In the genomic region with DNA sequence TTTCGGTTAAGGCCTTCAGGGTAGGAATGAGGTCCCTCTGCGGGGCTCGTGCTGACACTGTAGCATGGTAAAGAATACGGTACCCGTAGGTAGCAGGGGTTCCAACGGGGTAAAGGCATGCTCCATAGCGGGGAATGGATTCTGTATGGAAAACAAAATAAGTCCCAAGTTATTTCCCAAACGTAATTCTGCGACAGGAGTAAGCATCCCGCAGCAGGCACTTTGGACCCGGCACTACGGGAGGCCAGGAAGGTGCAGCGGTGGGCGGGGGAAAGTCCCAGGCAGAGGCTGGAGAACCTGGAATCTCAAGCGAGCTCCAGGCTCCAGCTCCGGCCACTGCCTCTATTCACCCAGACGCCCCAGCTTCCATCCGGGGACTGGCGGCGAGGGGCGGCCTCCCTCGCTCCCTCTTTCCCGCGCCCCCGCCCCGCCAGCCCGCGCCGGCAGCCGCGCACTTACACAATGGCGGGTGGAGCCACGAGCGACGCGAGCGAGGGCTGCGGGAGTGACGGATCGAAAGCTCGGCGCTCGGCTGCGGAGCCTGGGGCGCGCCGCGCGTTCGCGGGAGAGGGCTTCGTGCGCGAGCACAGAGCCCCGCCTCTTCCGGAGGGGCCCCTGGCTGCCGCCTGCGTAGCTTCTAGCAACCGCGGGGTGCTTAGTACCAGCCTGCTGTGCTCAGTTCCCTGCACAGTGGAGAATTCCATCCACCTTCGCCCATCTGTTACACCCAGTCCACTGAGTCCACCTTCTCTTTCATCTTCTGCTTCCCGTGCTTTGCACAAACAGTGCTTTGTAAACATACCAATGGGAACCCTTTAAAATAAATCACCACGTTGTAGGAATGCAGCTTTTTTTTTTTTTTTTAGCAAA, we compare ENCODE assay signal across 8 mouse cellular contexts. TPM values are rescaled to one million over a fixed set of nuclear protein-coding genes. Genes with fewer than 3 reads are reported as not detected.
A peak's percentile ranks its signal among the peaks of the same experiment; 100 is the strongest.
DNase-seq lines count a peak whose midpoint lies in the region; ATAC-seq lines count a peak whose summit lies in the region.

A gene (minus strand): TSS at position 602 of the 870 bp plus-strand sequence.

- no peaks in the 10 kb centered on the region for H3K4me1 ChIP-seq in heart, embryonic 10.5 days
- H3K4me1 ChIP-seq in kidney, embryonic 15.5 days, result 0 out of 2 replicates have a peak, but pooled peaks cover 3% of the 10 kb centered on the region

- WGBS in heart, embryonic 10.5 days, result under 1% methylated on average over 62 of the region's 63 CpGs
- WGBS in kidney, embryonic 15.5 days, result under 1% methylated on average over 62 of the region's 63 CpGs

- peak; percentile 92 to 93 for DNase-seq in B cell, adult 2 months
- DNase-seq in brain, adult 2 months (ENCODE audit: low read depth, low spot score), result peak; percentile 99
- peak; percentile 96 for DNase-seq in heart, embryonic 10.5 days (ENCODE audit: low spot score)
- peak; percentile 94 for DNase-seq in liver
- peak; percentile 89 to 95 for DNase-seq in spleen, postnatal 4 days (ENCODE audit: low spot score in 2 of 2)

- H3K4me3 ChIP-seq in heart, embryonic 10.5 days, result peak within 1 kb of the TSS; percentile 72
- peak within 1 kb of the TSS; percentile 65 for H3K4me3 ChIP-seq in kidney, embryonic 15.5 days (replicated peaks)

- H3K9ac ChIP-seq in kidney, embryonic 15.5 days, result peak within 1 kb of the TSS; percentile 82

- H3K4me2 ChIP-seq in kidney, embryonic 15.5 days, result peak within 1 kb of the TSS; percentile 68

- H3K9me3 ChIP-seq in heart, embryonic 10.5 days, result no peaks in the 10 kb centered on the region
- H3K9me3 ChIP-seq in kidney, embryonic 15.5 days (replicated peaks), result no peaks in the 10 kb centered on the region

- peak; percentile 93 for ATAC-seq in erythroblast, adult 5-6 weeks (replicated peaks; ENCODE audit: low FRiP score, poor library complexity, severe bottlenecking)
- peak; percentile 98 for ATAC-seq in kidney, embryonic 15.5 days (replicated peaks; ENCODE audit: low FRiP score)
- peak; percentile 91 for ATAC-seq in monocyte, adult 5-6 weeks (replicated peaks; ENCODE audit: insufficient number of reproducible peaks, low FRiP score, low TSS enrichment, poor library complexity, severe bottlenecking)

- no peaks in the 10 kb centered on the region for H3K36me3 ChIP-seq in heart, embryonic 10.5 days
- H3K36me3 ChIP-seq in kidney, embryonic 15.5 days, result no peaks in the 10 kb centered on the region

- peak within 1 kb of the TSS; percentile 96 for H3K27ac ChIP-seq in heart, embryonic 10.5 days
- peak within 1 kb of the TSS; percentile 97 for H3K27ac ChIP-seq in kidney, embryonic 15.5 days

- H3K27me3 ChIP-seq in heart, embryonic 10.5 days (ENCODE audit: insufficient read depth, poor library complexity, severe bottlenecking), result no peaks in the 10 kb centered on the region
- no peaks in the 10 kb centered on the region for H3K27me3 ChIP-seq in kidney, embryonic 15.5 days

RNA-seq across cellular contexts. Expression of the gene that starts here (rescaled TPM):
- total RNA-seq in erythroblast, adult 5-6 weeks (2015; ENCODE audit: low replicate concordance), result 1.3 and 4.8 TPM in 2 replicates
- 2.8 and 4.5 TPM in 2 replicates for total RNA-seq in erythroblast, adult 5-6 weeks (2017; ENCODE audit: low replicate concordance)
- polyA plus RNA-seq in heart, embryonic 10.5 days (2016; fragmentation: Nextera tagmentation; extraction: Ambion mirVana), result 5.7 and 6.9 TPM in 2 replicates
- polyA plus RNA-seq in kidney, embryonic 15.5 days (2015; fragmentation: Nextera tagmentation; extraction: Ambion mirVana), result 16.5 and 16.7 TPM in 2 replicates
- total RNA-seq in monocyte, adult 5-6 weeks (2017), result 3.5 to 7.2 TPM (median 4.4 TPM) in 3 replicates

Comparison
In these comparisons a context has a peak if more than half of its experiments do, and no peak if none do; other contexts are left out.
1. Peak in every context shown above with its lines: DNase-seq, ATAC-seq, H3K4me3 ChIP-seq and H3K27ac ChIP-seq.